Mouse (Mus musculus) inflammation-experienced regulatory T-cells, adult 16 weeks (primary cell): ENCODE results near the gene Olfr901. TPM values are rescaled to one million over a fixed set of nuclear protein-coding genes. Genes with fewer than 3 reads are reported as not detected.

ENCODE experiments used
- polyA plus RNA-seq: library from polyadenylated mRNA; unstranded; fragments of 100-300 nt; shearing (Covaris generic); gene quantifications from one replicate; pipeline ENCODE4 v1.2.1, GENCODE M21; 2017

Olfr901 gene
- not detected for polyA plus RNA-seq

DNA sequence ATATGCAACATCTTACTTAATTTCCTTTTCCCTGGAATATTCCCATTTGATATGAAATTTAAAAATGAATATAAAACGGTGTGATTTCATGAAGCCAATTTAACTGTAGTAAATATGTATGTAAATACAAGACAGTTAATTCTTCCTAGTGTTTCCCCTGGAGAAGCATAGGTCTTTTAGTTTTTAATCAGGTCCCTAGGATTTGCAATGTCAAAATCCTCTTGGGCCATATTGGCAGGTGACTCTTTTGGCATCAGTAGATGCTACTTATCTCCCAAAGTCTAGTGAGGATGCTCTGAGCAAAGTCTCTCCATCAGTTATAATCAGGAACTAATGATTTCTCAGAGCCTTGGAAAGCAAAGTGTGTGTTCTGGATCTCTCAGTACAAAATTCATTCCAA lies at the start of gene Olfr901:
Olfr901 (plus strand) TSS at position 301 of the 400 bp plus-strand sequence.

DNA sequence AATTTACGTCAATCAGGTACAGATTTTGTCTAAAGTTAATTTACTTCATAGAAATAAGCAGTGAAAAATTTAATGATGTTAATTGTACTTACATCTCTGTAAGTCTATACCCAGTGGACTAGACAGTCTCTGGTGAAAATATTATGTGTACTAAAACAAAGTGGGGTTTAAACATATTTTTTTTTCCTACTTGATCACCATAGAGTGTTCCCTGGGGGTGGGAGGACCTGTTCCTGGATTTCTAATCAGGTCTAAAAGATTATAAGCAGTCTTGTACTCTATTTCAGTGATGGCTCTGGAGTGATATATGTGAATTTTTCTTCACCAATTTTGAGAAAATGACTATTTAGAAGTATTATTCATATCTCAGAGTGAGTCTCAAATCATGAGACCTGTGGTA lies 27.9 kb upstream of the Olfr901 start, which contains the start of gene Olfr147:
Olfr147 (plus strand) TSS at position 301 of the 400 bp plus-strand sequence.

DNA sequence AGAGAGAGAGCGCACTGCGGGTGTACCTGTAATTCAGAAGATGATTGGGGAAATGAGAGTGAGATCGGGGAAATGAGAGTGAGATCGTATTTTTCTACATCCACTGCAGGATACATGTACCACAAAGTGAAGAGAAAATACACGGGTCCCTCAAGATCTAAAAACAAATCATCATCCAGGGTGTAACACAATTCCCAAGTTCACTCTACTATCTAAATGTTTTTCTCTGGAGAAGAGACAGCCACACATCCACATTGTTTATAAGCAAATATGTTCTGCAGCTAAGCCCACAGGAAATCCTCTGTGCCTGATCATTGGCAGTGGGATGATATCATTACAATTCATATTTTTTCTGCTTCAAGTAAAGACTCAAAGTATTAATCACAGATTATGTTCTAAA lies 18.1 kb downstream of the Olfr901 start, which contains the start of gene Olfr902:
Olfr902 (plus strand) TSS at position 301 of the 400 bp plus-strand sequence.

DNA sequence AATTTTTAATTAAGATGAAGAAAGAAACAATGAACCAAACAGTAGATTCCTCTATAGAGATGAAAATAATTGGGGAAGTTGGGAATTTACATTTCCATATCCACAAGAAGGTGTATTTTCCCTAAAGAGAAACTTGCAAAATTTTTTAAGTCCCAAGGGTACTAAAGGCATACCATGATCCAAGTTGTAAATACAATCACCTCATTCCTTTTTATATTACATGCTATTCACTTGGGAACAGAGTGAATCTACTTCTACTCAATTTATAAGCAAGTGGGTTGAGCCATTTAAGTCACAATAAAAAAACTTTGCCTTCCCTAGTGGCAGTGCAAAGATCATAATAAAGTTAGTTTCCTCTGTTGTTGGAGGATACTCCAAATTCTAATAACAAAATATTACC lies 33.6 kb downstream of the Olfr901 start, which contains the start of gene Olfr904:
Olfr904 (plus strand) TSS at position 301 of the 400 bp plus-strand sequence.

DNA sequence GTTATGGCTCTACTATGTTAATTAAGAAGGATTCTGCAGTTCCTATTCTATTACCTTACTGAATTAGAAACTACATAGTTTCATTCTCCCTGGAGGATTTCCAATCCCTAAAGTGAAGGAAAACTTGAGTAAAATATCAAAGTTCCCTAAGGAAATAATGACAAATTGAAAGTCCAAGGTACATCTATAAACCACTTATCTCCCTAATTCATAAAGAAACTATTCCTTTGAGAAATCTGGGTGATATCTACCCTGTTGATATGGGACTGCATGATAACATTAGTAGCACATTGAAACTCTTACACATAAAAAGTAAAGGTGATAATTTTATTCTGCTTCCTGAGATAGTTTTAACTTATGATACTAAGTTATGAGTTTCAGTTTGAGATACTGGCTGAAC lies 41.6 kb downstream of the Olfr901 start, which contains the start of gene Olfr905:
Olfr905 (plus strand) TSS at position 301 of the 400 bp plus-strand sequence.

Other genes starting within 250 kb of the Olfr901 start
- gene Olfr891, start 248.6 kb upstream of the Olfr901 start, polyA plus RNA-seq, result not detected
- not detected for gene Olfr893, start 221.1 kb upstream of the Olfr901 start, polyA plus RNA-seq
- not detected for gene Olfr894, start 211.4 kb upstream of the Olfr901 start, polyA plus RNA-seq
- gene Olfr143, start 176.7 kb upstream of the Olfr901 start, polyA plus RNA-seq, result not detected
- gene Olfr895, start 161.6 kb upstream of the Olfr901 start, polyA plus RNA-seq, result not detected
- gene Olfr896-ps1, start 138.3 kb upstream of the Olfr901 start, polyA plus RNA-seq, result not detected
- gene Olfr25, start 100.4 kb upstream of the Olfr901 start, polyA plus RNA-seq, result not detected
- gene Olfr898, start 81.0 kb upstream of the Olfr901 start, polyA plus RNA-seq, result not detected
- 0.12 TPM for gene Olfr250, start 62.6 kb upstream of the Olfr901 start, polyA plus RNA-seq
- gene Olfr251, start 52.4 kb upstream of the Olfr901 start, polyA plus RNA-seq, result not detected
- not detected for gene Olfr147, start 27.8 kb upstream of the Olfr901 start, polyA plus RNA-seq
- gene Olfr902, start 18.2 kb downstream of the Olfr901 start, polyA plus RNA-seq, result not detected
- gene Olfr904, start 33.7 kb downstream of the Olfr901 start, polyA plus RNA-seq, result not detected
- gene Olfr905, start 41.7 kb downstream of the Olfr901 start, polyA plus RNA-seq, result 0.11 TPM
- gene Olfr906, start 57.6 kb downstream of the Olfr901 start, polyA plus RNA-seq, result not detected
- not detected for gene Olfr907, start 66.3 kb downstream of the Olfr901 start, polyA plus RNA-seq
- gene Olfr911-ps1, start 92.1 kb downstream of the Olfr901 start, polyA plus RNA-seq, result not detected
- gene Olfr910, start 108.4 kb downstream of the Olfr901 start, polyA plus RNA-seq, result not detected
- gene Olfr912, start 150.7 kb downstream of the Olfr901 start, polyA plus RNA-seq, result 0.09 TPM
- not detected for gene Olfr913, start 163.3 kb downstream of the Olfr901 start, polyA plus RNA-seq
- gene Olfr914, start 175.6 kb downstream of the Olfr901 start, polyA plus RNA-seq, result not detected
- gene Olfr916, start 230.4 kb downstream of the Olfr901 start, polyA plus RNA-seq, result not detected
- gene Olfr917, start 236.4 kb downstream of the Olfr901 start, polyA plus RNA-seq, result not detected
- not detected for gene Olfr918, start 245.1 kb downstream of the Olfr901 start, polyA plus RNA-seq